Mouse (Mus musculus) erythroblast, embryonic 14.5 days (primary cell): ENCODE measurements around the gene Zgrf1. TPM values are rescaled to one million over a fixed set of nuclear protein-coding genes. Genes with fewer than 3 reads are reported as not detected.

Experiments
- H3K27me3 ChIP-seq: 2 replicates; pipeline ENCODE4 v1.6.1; 2012; ENCODE audit warnings: inconsistent platforms; ENCODE audit not compliant: control insufficient read depth
- H3K36me3 ChIP-seq: 2 replicates; pipeline ENCODE4 v1.6.1; 2012; ENCODE audit warnings: mild to moderate bottlenecking, inconsistent platforms; ENCODE audit not compliant: control insufficient read depth
- H3K4me1 ChIP-seq: 2 replicates; pipeline ENCODE4 v1.6.1; 2012; ENCODE audit warnings: inconsistent platforms; ENCODE audit not compliant: control insufficient read depth
- H3K4me3 ChIP-seq: replicated peaks from 2 replicates; pipeline ENCODE3; 2012; ENCODE audit warnings: moderate library complexity, mild to moderate bottlenecking, inconsistent platforms
- H3K9me3 ChIP-seq: 2 replicates; pipeline ENCODE4 v1.6.1; 2012; ENCODE audit warnings: low read length, inconsistent platforms, mixed read lengths; ENCODE audit not compliant: control insufficient read depth
- GATA1 ChIP-seq: IDR thresholded peaks from 2 replicates; pipeline ENCODE4 v1.6.1; 2012; ENCODE audit warnings: low read length, inconsistent platforms, mixed read lengths
- TAL1 ChIP-seq: IDR thresholded peaks from 3 replicates; pipeline ENCODE4 v1.6.1; 2012; ENCODE audit warnings: low read length, inconsistent platforms, mixed read lengths
- polyA plus RNA-seq: library from polyadenylated mRNA; stranded (reverse); fragments of >175 nt; gene quantifications from 2 replicates; pipeline ENCODE4 v1.2.3, GENCODE M21; 2012

Gene Zgrf1
- polyA plus RNA-seq, 1 experiment: 0.10 TPM

GRCm38 (mm10) chr3:127552434-127552972 is 786 bp upstream of the Zgrf1 start:
- TF ChIP-seq GATA1 (no peak), TAL1 (no peak)
- Histone ChIP-seq H3K36me3 (peaks cover 33% of the 10 kb centered on the region), H3K4me3 (peak overlapping the region; percentile 70), H3K4me1 (peaks cover 26% of the 10 kb centered on the region), H3K27me3 (no peaks in the 10 kb centered on the region), H3K9me3 (no peaks in the 10 kb centered on the region)

GRCm38 (mm10) chr3:127553720-127554043 is 393 bp downstream of the Zgrf1 start:
- TF ChIP-seq GATA1 (no peak), TAL1 (no peak)
- Histone ChIP-seq H3K36me3 (peaks cover 39% of the 10 kb centered on the region), H3K9me3 (no peaks in the 10 kb centered on the region), H3K4me3 (peak overlapping the region; percentile 70), H3K4me1 (peaks cover 26% of the 10 kb centered on the region), H3K27me3 (no peaks in the 10 kb centered on the region)

- H3K9me3 ChIP-seq: no peaks in the 10 kb centered on the region
- H3K36me3 ChIP-seq: peaks cover 48% of the 10 kb centered on the region
- H3K27me3 ChIP-seq: no peaks in the 10 kb centered on the region
- peaks cover 26% of the 10 kb centered on the region for H3K4me1 ChIP-seq
- H3K4me3 ChIP-seq: peak overlapping the region; percentile 70
- no peak for TF ChIP-seq GATA1
- TF ChIP-seq TAL1: no peak
Measured at GRCm38 (mm10) chr3:127554723-127555122, 1.4 kb downstream of the Zgrf1 start.

GRCm38 (mm10) chr3:127558201-127558600 is 4.9 kb downstream of the Zgrf1 start:
- Histone ChIP-seq H3K9me3 (no peaks in the 10 kb centered on the region), H3K4me1 (peaks cover 20% of the 10 kb centered on the region), H3K36me3 (peaks cover 80% of the 10 kb centered on the region), H3K27me3 (no peaks in the 10 kb centered on the region), H3K4me3 (no peak overlapping the region)
- no peak for TF ChIP-seq TAL1
- no peak for TF ChIP-seq GATA1

- peaks cover 90% of the 10 kb centered on the region for H3K36me3 ChIP-seq
- TF ChIP-seq GATA1 (no peak), TAL1 (no peak)
- H3K4me1 ChIP-seq: peaks cover 7% of the 10 kb centered on the region
- no peaks in the 10 kb centered on the region for H3K9me3 ChIP-seq
- no peak overlapping the region for H3K4me3 ChIP-seq
- no peaks in the 10 kb centered on the region for H3K27me3 ChIP-seq
Measured at GRCm38 (mm10) chr3:127562974-127563373, 9.7 kb downstream of the Zgrf1 start.

- no peaks in the 10 kb centered on the region for H3K27me3 ChIP-seq
- TF ChIP-seq GATA1 (no peak), TAL1 (no peak)
- peaks cover 7% of the 10 kb centered on the region for H3K4me1 ChIP-seq
- no peaks in the 10 kb centered on the region for H3K9me3 ChIP-seq
- no peak overlapping the region for H3K4me3 ChIP-seq
- H3K36me3 ChIP-seq: peaks cover 90% of the 10 kb centered on the region
Measured at GRCm38 (mm10) chr3:127565129-127565528, 11.8 kb downstream of the Zgrf1 start.

- TF ChIP-seq TAL1 (no peak), GATA1 (no peak)
- no peak overlapping the region for H3K4me3 ChIP-seq
- peaks cover 94% of the 10 kb centered on the region for H3K36me3 ChIP-seq
- H3K9me3 ChIP-seq: no peaks in the 10 kb centered on the region
- no peaks in the 10 kb centered on the region for H3K27me3 ChIP-seq
- H3K4me1 ChIP-seq: peaks cover 2% of the 10 kb centered on the region
Measured at GRCm38 (mm10) chr3:127572557-127572956, 19.3 kb downstream of the Zgrf1 start.

GRCm38 (mm10) chr3:127597136-127597535 is 43.8 kb downstream of the Zgrf1 start:
- H3K36me3 ChIP-seq: peaks cover 88% of the 10 kb centered on the region
- no peaks in the 10 kb centered on the region for H3K4me1 ChIP-seq

GRCm38 (mm10) chr3:127608109-127608508 is 54.8 kb downstream of the Zgrf1 start:
- Histone ChIP-seq H3K36me3 (peaks cover 87% of the 10 kb centered on the region), H3K27me3 (no peaks in the 10 kb centered on the region), H3K4me3 (no peak overlapping the region), H3K4me1 (no peaks in the 10 kb centered on the region), H3K9me3 (no peaks in the 10 kb centered on the region)
- TF ChIP-seq TAL1 (no peak), GATA1 (no peak)

More at GRCm38 (mm10) chr3:127597136-127597535, 43.8 kb downstream of the Zgrf1 start:
- no peak overlapping the region for H3K4me3 ChIP-seq
- no peaks in the 10 kb centered on the region for H3K9me3 ChIP-seq
- TF ChIP-seq TAL1 (no peak), GATA1 (no peak)
- no peaks in the 10 kb centered on the region for H3K27me3 ChIP-seq

GRCm38 (mm10) chr3:127625296-127625695 is 72.0 kb downstream of the Zgrf1 start:
- H3K36me3 ChIP-seq: no peaks in the 10 kb centered on the region
- peaks cover 76% of the 10 kb centered on the region for H3K27me3 ChIP-seq
- peak overlapping the region; percentile 20 for H3K4me3 ChIP-seq
- no peaks in the 10 kb centered on the region; the same call in 1 of the 2 replicates for H3K9me3 ChIP-seq
- H3K4me1 ChIP-seq: peaks cover 7% of the 10 kb centered on the region
- TF ChIP-seq GATA1 (no peak), TAL1 (no peak)
